Mouse (Mus musculus) thymus, adult 2 months (tissue): ENCODE measurements around the gene Gse1.

Experiments used
- CTCF ChIP-seq: fragments of 200-500 bp; IDR thresholded peaks from 2 replicates; pipeline ENCODE4 v1.5.1; 2012; ENCODE audit warnings: mild to moderate bottlenecking, control low read depth, low read length, moderate library complexity, borderline replicate concordance; ENCODE audit not compliant: control insufficient read depth, poor library complexity, insufficient read depth; ENCODE audit errors: extremely low read depth
- POLR2A ChIP-seq: fragments of 200-500 bp; IDR thresholded peaks from 2 replicates; pipeline ENCODE4 v1.6.1; 2012; ENCODE audit warnings: mild to moderate bottlenecking, low read length, control low read depth, moderate library complexity; ENCODE audit not compliant: control insufficient read depth, poor library complexity, insufficient read depth; ENCODE audit errors: extremely low read depth

- TF ChIP-seq CTCF (0 out of 2 replicates have a peak, but pooled peaks have one; percentile 56), POLR2A (peak; percentile 68)
Measured at GRCm38 (mm10) chr8:120538397-120539240, 310.4 kb downstream of the Gse1 start.
